Mouse (Mus musculus) neural tube, embryonic 12.5 days (tissue): ENCODE results near the gene Rgs3. TPM values are rescaled to one million over a fixed set of nuclear protein-coding genes. Genes with fewer than 3 reads are reported as not detected.
A peak's percentile ranks its signal among the peaks of the same experiment; 100 is the strongest.

Source experiments
- ATAC-seq: fragments of 200-750 bp; cut with Nextera tagmentation; 2 replicates; pipeline ENCODE4 v1.8.0; 2017; ENCODE audit warnings: low read depth, mild to moderate bottlenecking, moderate TSS enrichment, moderate library complexity; ENCODE audit not compliant: low FRiP score
- H3K27ac ChIP-seq: fragments of 300-500 bp; sonication (generic); 2 replicates; pipeline ENCODE4 v1.5.1; 2016
- H3K27me3 ChIP-seq: fragments of 300-500 bp; sonication (generic); replicated peaks from 2 replicates; pipeline ENCODE4 v1.6.1; 2016; ENCODE audit warnings: mild to moderate bottlenecking
- H3K36me3 ChIP-seq: fragments of 300-500 bp; sonication (generic); 2 replicates; pipeline ENCODE4 v1.6.1; 2016; ENCODE audit warnings: mild to moderate bottlenecking
- H3K4me1 ChIP-seq: fragments of 300-500 bp; sonication (generic); 2 replicates; pipeline ENCODE4 v1.6.1; 2016
- H3K4me2 ChIP-seq: fragments of 300-500 bp; sonication (generic); replicated peaks from 2 replicates; pipeline ENCODE4 v1.6.1; 2016; ENCODE audit warnings: mild to moderate bottlenecking
- H3K4me3 ChIP-seq: fragments of 300-500 bp; sonication (generic); 2 replicates; pipeline ENCODE4 v1.5.1; 2016
- H3K9ac ChIP-seq: fragments of 300-500 bp; sonication (generic); 2 replicates; pipeline ENCODE4 v1.6.1; 2016; ENCODE audit warnings: mild to moderate bottlenecking
- H3K9me3 ChIP-seq: fragments of 300-500 bp; sonication (generic); 2 replicates; pipeline ENCODE4 v1.6.1; 2016; ENCODE audit warnings: mild to moderate bottlenecking
- WGBS: fragments of 180-500 bp; shearing (Covaris S2); methylation state at CpG from one replicate; pipeline ENCODE4 v1.1.7; 2016; 5-methylcytosine and 5-hydroxymethylcytosine counted together
- polyA plus RNA-seq: library from polyadenylated mRNA; unstranded; fragments of >200 nt; fragmentation: Nextera tagmentation; extraction: Ambion mirVana; gene quantifications from 2 replicates; pipeline ENCODE4 v1.2.1, GENCODE M21; 2016

Rgs3 gene
- polyA plus RNA-seq, 1 experiment from 2014 or later = 77.3 TPM

DNA sequence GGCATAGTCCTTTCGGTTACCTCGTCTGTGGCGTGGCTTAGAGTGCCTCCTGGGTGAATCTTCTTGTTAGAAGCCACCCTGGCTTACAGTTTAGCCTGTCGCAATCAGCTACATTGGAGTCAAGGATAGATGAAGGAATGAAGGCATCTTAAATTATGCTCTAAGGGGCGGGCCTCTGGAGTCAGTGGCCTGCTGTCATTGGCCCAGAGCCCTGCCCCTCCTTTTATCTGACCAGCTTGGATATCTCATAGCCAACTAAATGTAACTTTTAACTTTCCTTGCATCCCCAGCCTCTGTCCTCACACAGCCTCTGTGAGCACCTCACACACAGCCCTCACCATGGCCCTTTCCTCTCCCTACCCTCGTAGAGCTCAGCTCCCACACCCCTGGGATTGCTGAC is 76.4 kb downstream of the Rgs3 start:
- no peak overlapping the region for H3K4me2 ChIP-seq
- no peaks in the 10 kb centered on the region for H3K9me3 ChIP-seq
- H3K9ac ChIP-seq = no peak overlapping the region
- H3K27ac ChIP-seq = no peak overlapping the region
- no peak for ATAC-seq
- H3K4me1 ChIP-seq = peaks cover 10% of the 10 kb centered on the region; the same call in 1 of the 2 replicates
- H3K27me3 ChIP-seq = no peaks in the 10 kb centered on the region
- no peak overlapping the region for H3K4me3 ChIP-seq
- 90% methylated on average over 6 of the region's 6 CpGs for WGBS
- H3K36me3 ChIP-seq = peaks cover 7% of the 10 kb centered on the region

- Histone ChIP-seq H3K4me1 (peaks cover 6% of the 10 kb centered on the region; the same call in 1 of the 2 replicates), H3K27me3 (no peaks in the 10 kb centered on the region), H3K4me2 (no peak overlapping the region), H3K27ac (no peak overlapping the region), H3K36me3 (peaks cover 7% of the 10 kb centered on the region), H3K4me3 (no peak overlapping the region), H3K9ac (no peak overlapping the region), H3K9me3 (no peaks in the 10 kb centered on the region)
- 87% methylated on average over 4 of the region's 4 CpGs for WGBS
- ATAC-seq = no peak
These were observed 78.4 kb downstream of the Rgs3 start for GRCm38 (mm10) chr4:62637856-62638604.

- no peak for ATAC-seq
These were observed 81.0 kb downstream of the Rgs3 start for GRCm38 (mm10) chr4:62640496-62641229.

DNA sequence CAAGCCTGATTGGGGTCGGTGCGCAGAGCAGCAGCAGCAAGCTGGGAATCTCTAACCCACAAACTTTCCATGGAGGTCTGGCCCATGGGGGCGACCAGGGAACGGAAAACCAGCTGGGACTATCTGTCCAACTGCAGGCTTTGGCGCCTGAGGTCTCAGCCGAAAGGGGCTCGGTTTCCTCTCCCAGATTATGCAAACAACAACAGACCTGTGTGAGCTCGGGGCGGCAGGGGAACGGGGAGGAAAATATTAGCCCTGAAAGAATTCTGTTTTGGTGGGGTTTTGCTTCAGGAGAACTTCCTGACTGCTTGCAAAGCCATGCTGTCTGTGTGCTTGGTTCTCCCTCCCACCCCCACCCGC is 81.6 kb downstream of the Rgs3 start:
- no peak overlapping the region for H3K27ac ChIP-seq
- no peaks in the 10 kb centered on the region for H3K9me3 ChIP-seq
- no peaks in the 10 kb centered on the region for H3K36me3 ChIP-seq
- H3K4me2 ChIP-seq = no peak overlapping the region
- no peak overlapping the region for H3K9ac ChIP-seq
- no peak for ATAC-seq
- WGBS = 51% methylated on average over 11 of the region's 11 CpGs
- H3K4me1 ChIP-seq = no peaks in the 10 kb centered on the region
- no peaks in the 10 kb centered on the region for H3K27me3 ChIP-seq
- H3K4me3 ChIP-seq = no peak overlapping the region

More at GRCm38 (mm10) chr4:62640496-62641229, 81.0 kb downstream of the Rgs3 start:
- Histone ChIP-seq H3K27ac (no peak overlapping the region), H3K9ac (no peak overlapping the region), H3K27me3 (no peaks in the 10 kb centered on the region), H3K36me3 (peaks cover 3% of the 10 kb centered on the region; the same call in 1 of the 2 replicates), H3K4me3 (no peak overlapping the region), H3K9me3 (no peaks in the 10 kb centered on the region), H3K4me1 (no peaks in the 10 kb centered on the region), H3K4me2 (no peak overlapping the region)
- 74% methylated on average over 15 of the region's 15 CpGs for WGBS

DNA sequence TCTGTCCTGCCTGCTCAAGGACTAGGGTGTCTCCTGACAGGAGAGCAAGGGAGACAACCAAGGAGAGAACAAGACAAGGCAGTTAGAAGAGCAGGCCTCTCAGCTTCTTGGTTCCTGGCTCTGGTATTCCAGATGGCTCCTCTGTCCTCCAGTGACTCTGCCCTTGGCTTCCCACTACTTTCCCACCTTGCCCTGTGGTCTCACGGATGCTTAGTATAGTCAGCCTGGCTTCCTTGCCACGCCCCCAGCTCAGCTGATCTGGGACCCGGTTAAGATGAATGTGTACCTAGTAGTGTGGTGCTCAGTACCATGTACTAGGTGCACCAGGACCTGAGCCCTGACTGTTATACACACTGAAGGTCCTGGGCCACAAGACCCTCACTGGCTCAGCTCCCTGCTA is 82.0 kb downstream of the Rgs3 start:
- Histone ChIP-seq H3K4me1 (no peaks in the 10 kb centered on the region), H3K9me3 (no peaks in the 10 kb centered on the region), H3K9ac (no peak overlapping the region), H3K4me2 (no peak overlapping the region), H3K27ac (no peak overlapping the region), H3K36me3 (0 out of 2 replicates have a peak, but pooled peaks cover 3% of the 10 kb centered on the region), H3K4me3 (no peak overlapping the region), H3K27me3 (no peaks in the 10 kb centered on the region)
- no peak for ATAC-seq
- 76% methylated on average over 3 of the region's 3 CpGs for WGBS

- WGBS = 45% methylated on average over 8 of the region's 8 CpGs
- H3K9ac ChIP-seq = no peak overlapping the region
- no peak overlapping the region for H3K27ac ChIP-seq
- H3K27me3 ChIP-seq = no peaks in the 10 kb centered on the region
- H3K9me3 ChIP-seq = no peaks in the 10 kb centered on the region
- no peak for ATAC-seq
- H3K4me3 ChIP-seq = no peak overlapping the region
- H3K36me3 ChIP-seq = 0 out of 2 replicates have a peak, but pooled peaks cover 4% of the 10 kb centered on the region
- H3K4me2 ChIP-seq = no peak overlapping the region
- no peaks in the 10 kb centered on the region for H3K4me1 ChIP-seq
These were observed 83.8 kb downstream of the Rgs3 start for GRCm38 (mm10) chr4:62643401-62643800.

DNA sequence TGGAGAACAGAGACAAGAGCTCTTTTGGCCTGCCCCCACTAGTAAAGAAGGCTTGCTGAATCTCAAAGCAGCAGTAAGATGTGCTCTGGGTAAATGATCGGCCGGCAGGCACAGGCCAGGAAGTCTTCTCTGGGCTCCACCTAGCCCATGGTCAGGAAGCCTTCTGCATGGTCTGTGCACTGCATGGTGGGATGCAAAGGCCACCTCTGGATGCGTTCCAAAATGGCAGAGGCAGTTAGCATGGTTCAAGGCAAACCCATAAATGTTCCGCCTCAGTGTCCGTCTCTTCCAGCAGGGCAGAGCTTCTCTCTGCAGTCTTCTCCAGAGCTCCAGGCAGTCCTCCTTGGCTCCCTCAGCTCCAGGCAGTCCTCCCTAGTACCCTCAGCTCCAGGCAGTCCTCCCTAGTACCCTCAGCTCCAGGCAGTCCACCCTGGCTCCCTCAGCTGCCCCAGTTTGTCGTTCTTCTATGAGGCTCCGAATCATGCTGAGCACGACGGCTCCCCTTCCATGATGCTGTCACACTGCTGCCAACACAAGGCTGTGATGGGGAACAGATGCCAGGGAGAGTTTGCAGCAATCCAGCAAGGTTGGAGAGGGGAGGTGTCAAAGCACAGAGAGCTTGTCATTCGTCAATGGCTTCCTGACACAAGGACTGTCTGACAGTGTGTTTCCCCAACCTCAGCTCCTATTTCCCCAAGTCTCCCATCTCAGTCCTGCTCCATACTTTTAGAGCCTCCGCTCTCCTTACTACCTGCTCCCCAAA is 84.6 kb downstream of the Rgs3 start:
- Histone ChIP-seq H3K9me3 (no peaks in the 10 kb centered on the region), H3K27me3 (no peaks in the 10 kb centered on the region), H3K9ac (no peak overlapping the region), H3K27ac (no peak overlapping the region), H3K4me3 (no peak overlapping the region), H3K4me1 (no peaks in the 10 kb centered on the region), H3K4me2 (no peak overlapping the region), H3K36me3 (0 out of 2 replicates have a peak, but pooled peaks cover 4% of the 10 kb centered on the region)
- ATAC-seq = 0 out of 2 replicates have a peak, but pooled peaks have one; percentile 21
- 81% methylated on average over 11 of the region's 11 CpGs for WGBS

GRCm38 (mm10) chr4:62646556-62647248 is 87.1 kb downstream of the Rgs3 start:
- ATAC-seq = no peak
- no peak overlapping the region for H3K4me2 ChIP-seq
- H3K36me3 ChIP-seq = 0 out of 2 replicates have a peak, but pooled peaks cover 4% of the 10 kb centered on the region
- no peak overlapping the region for H3K9ac ChIP-seq
- 79% methylated on average over 9 of the region's 9 CpGs for WGBS
- H3K4me3 ChIP-seq = no peak overlapping the region
- H3K9me3 ChIP-seq = no peaks in the 10 kb centered on the region
- no peak overlapping the region for H3K27ac ChIP-seq
- H3K27me3 ChIP-seq = no peaks in the 10 kb centered on the region
- H3K4me1 ChIP-seq = no peaks in the 10 kb centered on the region

GRCm38 (mm10) chr4:62648848-62649247 is 89.2 kb downstream of the Rgs3 start:
- no peak overlapping the region for H3K4me3 ChIP-seq
- no peak overlapping the region for H3K9ac ChIP-seq
- no peaks in the 10 kb centered on the region for H3K9me3 ChIP-seq
- 0 out of 2 replicates have a peak, but pooled peaks cover 4% of the 10 kb centered on the region for H3K36me3 ChIP-seq
- H3K27me3 ChIP-seq = no peaks in the 10 kb centered on the region
- H3K4me1 ChIP-seq = no peaks in the 10 kb centered on the region
- no peak overlapping the region for H3K4me2 ChIP-seq
- H3K27ac ChIP-seq = no peak overlapping the region
- 83% methylated on average over 3 of the region's 3 CpGs for WGBS
- no peak for ATAC-seq

DNA sequence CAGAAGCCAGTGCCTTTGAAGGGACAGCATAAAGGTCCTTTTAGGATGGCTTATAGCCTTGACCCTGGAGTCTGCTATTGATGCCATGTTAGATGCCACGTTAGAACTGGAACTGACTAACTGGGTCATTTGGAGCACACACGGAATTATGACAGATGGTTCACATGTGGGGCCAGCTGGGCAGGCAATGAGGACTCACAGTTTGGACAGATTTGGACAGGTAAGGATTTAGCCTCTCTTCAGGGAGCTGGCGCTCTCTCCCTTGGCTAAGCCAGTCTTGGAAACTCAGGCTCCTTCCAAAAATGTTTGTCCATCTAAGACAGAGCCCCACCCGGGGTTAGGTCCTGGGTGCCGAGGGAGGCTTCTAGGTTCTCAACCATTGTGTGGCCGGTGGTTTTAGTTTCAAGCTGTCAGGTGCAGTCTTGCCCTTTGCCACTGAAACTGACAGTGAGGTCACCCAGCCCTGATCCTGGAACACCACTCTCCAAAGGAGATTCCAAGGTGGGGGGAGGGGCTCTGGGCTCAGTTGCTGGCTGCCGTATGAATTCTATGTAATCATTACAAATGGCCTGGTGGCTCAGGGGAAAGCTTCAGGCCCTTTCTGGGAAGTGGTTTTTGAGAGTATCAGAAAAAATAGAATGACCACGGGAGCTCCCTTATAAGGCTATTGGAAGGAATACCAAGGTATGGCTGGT is 90.0 kb downstream of the Rgs3 start:
- 79% methylated on average over 8 of the region's 8 CpGs for WGBS

DNA sequence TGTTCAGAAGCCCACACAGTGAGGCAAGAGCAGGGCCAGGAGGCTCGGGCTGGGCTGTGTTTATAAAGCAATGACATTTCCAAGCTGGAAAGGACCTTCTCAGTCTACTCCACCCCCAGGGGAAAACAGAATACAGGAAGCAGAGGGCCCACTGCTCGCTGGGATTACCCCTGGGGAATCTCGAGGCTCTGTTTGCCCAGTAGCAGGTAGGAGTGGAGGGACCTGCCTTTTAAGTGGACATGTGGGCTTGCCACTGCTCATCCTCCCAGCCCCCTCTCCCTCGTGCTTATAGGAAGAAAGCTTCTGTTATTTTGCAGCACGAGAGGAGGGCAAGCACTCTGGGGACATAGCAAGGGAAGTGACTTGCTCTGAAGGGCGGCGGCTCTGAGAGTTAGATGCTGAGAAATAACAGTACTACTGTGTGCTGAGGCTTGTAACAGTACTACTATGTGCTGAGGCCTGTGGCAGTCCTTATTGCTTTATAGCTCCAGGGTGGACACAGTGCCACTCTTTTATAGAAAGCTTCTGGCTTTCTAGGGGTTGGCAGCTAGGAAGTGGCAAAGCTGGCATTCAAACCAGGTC is 91.6 kb downstream of the Rgs3 start:
- Histone ChIP-seq H3K4me1 (no peaks in the 10 kb centered on the region), H3K9ac (no peak overlapping the region), H3K4me2 (no peak overlapping the region), H3K4me3 (no peak overlapping the region), H3K36me3 (0 out of 2 replicates have a peak, but pooled peaks cover 4% of the 10 kb centered on the region), H3K27ac (no peak overlapping the region), H3K9me3 (no peaks in the 10 kb centered on the region), H3K27me3 (no peaks in the 10 kb centered on the region)
- 66% methylated on average over 7 of the region's 7 CpGs for WGBS
- no peak for ATAC-seq

More for the DNA sequence above, 90.0 kb downstream of the Rgs3 start:
- no peaks in the 10 kb centered on the region for H3K27me3 ChIP-seq
- H3K9me3 ChIP-seq = no peaks in the 10 kb centered on the region
- no peaks in the 10 kb centered on the region for H3K4me1 ChIP-seq
- H3K4me2 ChIP-seq = no peak overlapping the region
- H3K36me3 ChIP-seq = 0 out of 2 replicates have a peak, but pooled peaks cover 4% of the 10 kb centered on the region
- H3K27ac ChIP-seq = no peak overlapping the region
- no peak overlapping the region for H3K9ac ChIP-seq
- no peak overlapping the region for H3K4me3 ChIP-seq
- no peak for ATAC-seq
